Comparison of ENCODE assay signal across 13 mouse cellular contexts in the genomic region with DNA sequence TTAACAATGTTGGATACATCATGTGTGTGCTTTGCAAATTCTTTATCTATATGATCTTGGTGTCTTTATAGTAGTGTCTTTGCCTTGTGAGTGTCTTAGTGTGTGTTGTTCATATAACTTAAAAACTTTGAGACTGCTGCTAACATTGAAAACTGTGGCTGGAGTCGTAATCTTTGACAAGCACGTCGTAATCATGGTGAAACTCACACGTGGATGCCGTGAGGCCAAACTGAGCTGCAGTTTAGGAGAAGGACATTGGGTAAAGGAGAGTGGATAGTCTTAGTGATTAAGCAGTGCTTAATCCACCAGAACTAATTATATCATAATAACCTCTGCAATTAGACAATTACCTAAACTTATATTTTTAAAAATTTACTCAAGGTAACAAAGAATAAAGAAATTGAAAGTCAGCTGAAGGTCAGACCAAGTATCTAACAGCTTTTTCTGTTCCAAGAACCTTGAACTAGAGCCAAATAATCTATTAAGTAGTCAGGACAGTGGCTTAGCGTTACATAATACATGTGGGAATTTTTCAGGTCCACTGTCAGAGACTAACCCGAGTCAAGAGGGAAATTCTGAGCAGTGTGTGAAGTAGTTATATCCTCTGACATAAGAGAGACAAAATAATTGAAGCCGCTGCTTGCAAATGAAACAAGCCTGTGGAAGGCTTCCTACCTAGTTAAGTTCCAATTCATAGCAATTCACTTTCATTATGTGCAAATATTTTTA.
A peak's percentile ranks its signal among the peaks of the same experiment; 100 is the strongest.
DNase-seq lines count a peak whose midpoint lies in the region; ATAC-seq lines count a peak whose summit lies in the region.
"Had no signal": no experiment of that assay in that cellular context is flagged by ENCODE, and none has a peak within 500 bp of the region (broad histone marks: within the 10 kb centered on the region; RNA-seq: fewer than 3 reads in every experiment).

No protein-coding gene starts in this region.

- H3K27me3 ChIP-seq in megakaryocyte, embryonic 14.5 days (replicated peaks): no peaks in the 10 kb centered on the region
- H3K27me3 ChIP-seq in heart, embryonic 15.5 days: no peaks in the 10 kb centered on the region
- H3K27me3 ChIP-seq in hindbrain, embryonic 10.5 days (ENCODE audit: insufficient read depth, poor library complexity, severe bottlenecking): no peaks in the 10 kb centered on the region
- H3K27me3 ChIP-seq: kidney, embryonic 15.5 days; liver, embryonic 15.5 days had no signal

- H3K4me1 ChIP-seq in megakaryocyte, embryonic 14.5 days: peaks cover 72% of the 10 kb centered on the region
- H3K4me1 ChIP-seq in heart, embryonic 15.5 days (replicated peaks): peaks cover 37% of the 10 kb centered on the region
- H3K4me1 ChIP-seq in hindbrain, embryonic 10.5 days (replicated peaks): peaks cover 18% of the 10 kb centered on the region
- H3K4me1 ChIP-seq: kidney, embryonic 15.5 days had no signal

- peak overlapping the region; percentile 71 for H3K4me3 ChIP-seq in megakaryocyte, embryonic 14.5 days (replicated peaks)
- no peak overlapping the region for H3K4me3 ChIP-seq in heart, embryonic 15.5 days
- no peak overlapping the region for H3K4me3 ChIP-seq in hindbrain, embryonic 10.5 days
- H3K4me3 ChIP-seq: kidney, embryonic 15.5 days; liver, embryonic 15.5 days had no signal

- no peak for ATAC-seq in megakaryocyte, adult 5-6 weeks (ENCODE audit: poor library complexity, severe bottlenecking)
- peak; percentile 56; the same call in 1 of the 2 replicates for ATAC-seq in heart, embryonic 15.5 days (replicated peaks; ENCODE audit: insufficient number of reproducible peaks, insufficient read depth, low FRiP score, low read depth)
- ATAC-seq: Patski had no signal

- peak; percentile 50 to 57 for DNase-seq in heart, adult 9 months (ENCODE audit: low spot score in 2 of 2)
- DNase-seq in heart, postnatal 14 days: no peak
- DNase-seq in retina, postnatal 1 day: peak; percentile 24
- no peak for DNase-seq in layer of hippocampus, adult 9-10 months (ENCODE audit: low spot score)
- no peak for DNase-seq in hindbrain, embryonic 10.5 days (ENCODE audit: low spot score)
- DNase-seq: cerebellum, adult 11 months; spleen, adult 18-20 months had no signal

- H3K9me3 ChIP-seq in megakaryocyte, embryonic 14.5 days: no peaks in the 10 kb centered on the region
- no peaks in the 10 kb centered on the region for H3K9me3 ChIP-seq in heart, embryonic 15.5 days (replicated peaks)
- H3K9me3 ChIP-seq in hindbrain, embryonic 10.5 days: no peaks in the 10 kb centered on the region
- H3K9me3 ChIP-seq: kidney, embryonic 15.5 days; liver, embryonic 15.5 days had no signal

- intact Hi-C loops in heart, postnatal 14 days (cut with DNase I): loop anchor here (2.0 to 5.0 kb wide), 2 partner anchors 33 to 49 kb away; no protein-coding TSS in a partner anchor

- H3K9ac ChIP-seq in heart, embryonic 15.5 days: no peak overlapping the region
- H3K9ac ChIP-seq: kidney, embryonic 15.5 days; liver, embryonic 15.5 days had no signal

- 13% methylated on average over 8 of the region's 8 CpGs for WGBS in heart, embryonic 15.5 days
- 82% methylated on average over 8 of the region's 8 CpGs for WGBS in hindbrain, embryonic 10.5 days

- peaks cover 53% of the 10 kb centered on the region for H3K36me3 ChIP-seq in megakaryocyte, embryonic 14.5 days (replicated peaks; ENCODE audit: low read length)
- no peaks in the 10 kb centered on the region for H3K36me3 ChIP-seq in heart, embryonic 15.5 days
- no peaks in the 10 kb centered on the region for H3K36me3 ChIP-seq in hindbrain, embryonic 10.5 days
- H3K36me3 ChIP-seq: kidney, embryonic 15.5 days; liver, embryonic 15.5 days had no signal

- peak overlapping the region; percentile 78 for H3K27ac ChIP-seq in heart, embryonic 15.5 days
- no peak overlapping the region for H3K27ac ChIP-seq in hindbrain, embryonic 10.5 days
- H3K27ac ChIP-seq: kidney, embryonic 15.5 days; liver, embryonic 15.5 days had no signal

- peak overlapping the region; percentile 42 for H3K4me2 ChIP-seq in heart, embryonic 15.5 days
- H3K4me2 ChIP-seq: kidney, embryonic 15.5 days had no signal

Comparison
In these comparisons a context has a peak if more than half of its experiments do, and no peak if none do; other contexts are left out.
1. DNase-seq: peak in heart, adult 9 months (2 of 2) and retina, postnatal 1 day (single experiment); none in heart, postnatal 14 days (0 of 2), layer of hippocampus, adult 9-10 months (single experiment) and hindbrain, embryonic 10.5 days (single experiment).